Mouse (Mus musculus): ENCODE data around the gene Serping1.

Gene Serping1

GRCm38 (mm10) chr2:84777706-84778105, 2.5 kb upstream of the Serping1 start:
- DNase-seq, result no peak

- no peak for DNase-seq
Measured at GRCm38 (mm10) chr2:84775665-84776064, 421 bp upstream of the Serping1 start.

- peak; percentile 94 for DNase-seq
Measured at GRCm38 (mm10) chr2:84774751-84775150, 493 bp downstream of the Serping1 start.

GRCm38 (mm10) chr2:84773195-84773594, 2.0 kb downstream of the Serping1 start:
- DNase-seq, result no peak

- no peak for DNase-seq
Measured at GRCm38 (mm10) chr2:84772454-84772853, 2.8 kb downstream of the Serping1 start.

- DNase-seq, result no peak
Measured at GRCm38 (mm10) chr2:84770501-84770900, 4.7 kb downstream of the Serping1 start.

- DNase-seq, result peak; percentile 64
Measured at GRCm38 (mm10) chr2:84762818-84763217, 12.4 kb downstream of the Serping1 start.

- no peak for DNase-seq
Measured at GRCm38 (mm10) chr2:84762295-84762694, 12.9 kb downstream of the Serping1 start.

- DNase-seq, result no peak
Measured at GRCm38 (mm10) chr2:84761840-84762239, 13.4 kb downstream of the Serping1 start.

- no peak for DNase-seq
Measured at GRCm38 (mm10) chr2:84761309-84761708, 13.9 kb downstream of the Serping1 start.

- no peak for DNase-seq
Measured at GRCm38 (mm10) chr2:84760777-84761176, 14.5 kb downstream of the Serping1 start.

GRCm38 (mm10) chr2:84758542-84759127, 16.6 kb downstream of the Serping1 start:
- peak; percentile 83 for DNase-seq

GRCm38 (mm10) chr2:84757026-84757682, 18.1 kb downstream of the Serping1 start:
- no peak for DNase-seq

GRCm38 (mm10) chr2:84756245-84756644, 19.0 kb downstream of the Serping1 start:
- DNase-seq, result no peak

- no peak for DNase-seq
Measured at GRCm38 (mm10) chr2:84750115-84750514, 25.1 kb downstream of the Serping1 start.

- no peak for DNase-seq
Measured at GRCm38 (mm10) chr2:84744126-84744525, 31.1 kb downstream of the Serping1 start.

- peak; percentile 98 for DNase-seq
Measured at GRCm38 (mm10) chr2:84743561-84743960, 31.7 kb downstream of the Serping1 start, which contains the start of gene Gm19426. TSS of gene Gm19426 (minus strand) at chr2:84743655.

GRCm38 (mm10) chr2:84742451-84743283, 32.6 kb downstream of the Serping1 start:
- peak; percentile 95 for DNase-seq

- DNase-seq, result no peak
Measured at GRCm38 (mm10) chr2:84741841-84742450, 33.3 kb downstream of the Serping1 start.

GRCm38 (mm10) chr2:84740608-84741333, 34.5 kb downstream of the Serping1 start:
- peak; percentile 51 for DNase-seq

GRCm38 (mm10) chr2:84738271-84738911, 36.9 kb downstream of the Serping1 start:
- DNase-seq, result peak; percentile 68

GRCm38 (mm10) chr2:84737451-84737925, 37.8 kb downstream of the Serping1 start:
- DNase-seq, result peak; percentile 69

All from retina, postnatal 1 day (tissue).